Mouse (Mus musculus): ENCODE data around the gene Olr1. TPM values are rescaled to one million over a fixed set of nuclear protein-coding genes. Genes with fewer than 3 reads are reported as not detected.

Olr1 gene
- polyA plus RNA-seq, 1 experiment from 2014 or later: 0.17 TPM

- ATAC-seq (replicated peaks; ENCODE audit: low FRiP score): peak; percentile 53
- H3K27ac ChIP-seq: peak overlapping the region; percentile 87
- H3K9me3 ChIP-seq (replicated peaks): no peaks in the 10 kb centered on the region
- 29% methylated on average over 7 of the region's 7 CpGs for WGBS
- peaks cover 29% of the 10 kb centered on the region for H3K4me1 ChIP-seq
- peak overlapping the region; percentile 87 for H3K4me2 ChIP-seq
- peak overlapping the region; percentile 89 for H3K4me3 ChIP-seq (replicated peaks)
- H3K9ac ChIP-seq: 0 out of 2 replicates have a peak overlapping the region, but pooled peaks have one; percentile 76
- H3K36me3 ChIP-seq: 0 out of 2 replicates have a peak, but pooled peaks cover 4% of the 10 kb centered on the region
- no peaks in the 10 kb centered on the region for H3K27me3 ChIP-seq
Measured at GRCm38 (mm10) chr6:129532556-129532941, 25.6 kb upstream of the Olr1 start.

- no peak overlapping the region for H3K4me3 ChIP-seq (replicated peaks)
- no peaks in the 10 kb centered on the region for H3K27me3 ChIP-seq
- H3K36me3 ChIP-seq: no peaks in the 10 kb centered on the region
- no peak overlapping the region for H3K27ac ChIP-seq
- ATAC-seq (replicated peaks; ENCODE audit: low FRiP score): no peak
- no peak overlapping the region for H3K9ac ChIP-seq
- peaks cover 19% of the 10 kb centered on the region for H3K4me1 ChIP-seq
- H3K9me3 ChIP-seq (replicated peaks): no peaks in the 10 kb centered on the region
- no peak overlapping the region for H3K4me2 ChIP-seq
Measured at GRCm38 (mm10) chr6:129530261-129530660, 23.3 kb upstream of the Olr1 start.

GRCm38 (mm10) chr6:129529605-129530004 lies 22.6 kb upstream of the Olr1 start:
- no peak for ATAC-seq (replicated peaks; ENCODE audit: low FRiP score)
- WGBS: 66% methylated on average over 1 of the region's 1 CpGs
- H3K4me1 ChIP-seq: peaks cover 13% of the 10 kb centered on the region
- H3K27me3 ChIP-seq: no peaks in the 10 kb centered on the region
- H3K4me2 ChIP-seq: no peak overlapping the region
- no peak overlapping the region for H3K27ac ChIP-seq
- no peaks in the 10 kb centered on the region for H3K9me3 ChIP-seq (replicated peaks)
- H3K36me3 ChIP-seq: no peaks in the 10 kb centered on the region
- no peak overlapping the region for H3K9ac ChIP-seq
- H3K4me3 ChIP-seq (replicated peaks): no peak overlapping the region

GRCm38 (mm10) chr6:129527416-129527815 lies 20.5 kb upstream of the Olr1 start:
- Histone ChIP-seq H3K27ac (no peak overlapping the region), H3K9ac (no peak overlapping the region), H3K36me3 (no peaks in the 10 kb centered on the region), H3K4me2 (no peak overlapping the region), H3K9me3 (replicated peaks) (no peaks in the 10 kb centered on the region), H3K4me1 (peaks cover 2% of the 10 kb centered on the region; the same call in 1 of the 2 replicates), H3K4me3 (replicated peaks) (no peak overlapping the region), H3K27me3 (no peaks in the 10 kb centered on the region)
- no peak for ATAC-seq (replicated peaks; ENCODE audit: low FRiP score)
- WGBS: 77% methylated on average over 2 of the region's 2 CpGs

- ATAC-seq (replicated peaks; ENCODE audit: low FRiP score): no peak
Measured at GRCm38 (mm10) chr6:129526069-129526468, 19.1 kb upstream of the Olr1 start.

GRCm38 (mm10) chr6:129517752-129518408 lies 10.9 kb upstream of the Olr1 start:
- no peak overlapping the region for H3K4me2 ChIP-seq
- 51% methylated on average over 2 of the region's 2 CpGs for WGBS
- peak; percentile 88 for ATAC-seq (replicated peaks; ENCODE audit: low FRiP score)

More at GRCm38 (mm10) chr6:129526069-129526468, 19.1 kb upstream of the Olr1 start:
- Histone ChIP-seq H3K4me3 (replicated peaks) (no peak overlapping the region), H3K9me3 (replicated peaks) (no peaks in the 10 kb centered on the region), H3K4me1 (no peaks in the 10 kb centered on the region), H3K36me3 (no peaks in the 10 kb centered on the region), H3K27ac (no peak overlapping the region), H3K27me3 (no peaks in the 10 kb centered on the region), H3K4me2 (no peak overlapping the region), H3K9ac (no peak overlapping the region)

GRCm38 (mm10) chr6:129516388-129516787 lies 9.4 kb upstream of the Olr1 start:
- no peak overlapping the region for H3K4me2 ChIP-seq
- no peak overlapping the region for H3K4me3 ChIP-seq (replicated peaks)
- H3K27ac ChIP-seq: no peak overlapping the region

More at GRCm38 (mm10) chr6:129517752-129518408, 10.9 kb upstream of the Olr1 start:
- Histone ChIP-seq H3K27ac (no peak overlapping the region), H3K4me1 (peaks cover 14% of the 10 kb centered on the region), H3K36me3 (no peaks in the 10 kb centered on the region), H3K27me3 (no peaks in the 10 kb centered on the region), H3K4me3 (replicated peaks) (no peak overlapping the region), H3K9me3 (replicated peaks) (no peaks in the 10 kb centered on the region), H3K9ac (no peak overlapping the region)

GRCm38 (mm10) chr6:129515068-129515467 lies 8.1 kb upstream of the Olr1 start:
- peaks cover 35% of the 10 kb centered on the region for H3K4me1 ChIP-seq
- WGBS: 69% methylated on average over 3 of the region's 3 CpGs
- no peaks in the 10 kb centered on the region for H3K27me3 ChIP-seq
- ATAC-seq (replicated peaks; ENCODE audit: low FRiP score): no peak
- no peak overlapping the region for H3K27ac ChIP-seq
- no peak overlapping the region for H3K4me2 ChIP-seq
- no peaks in the 10 kb centered on the region for H3K36me3 ChIP-seq
- no peak overlapping the region for H3K4me3 ChIP-seq (replicated peaks)
- H3K9ac ChIP-seq: no peak overlapping the region
- no peaks in the 10 kb centered on the region for H3K9me3 ChIP-seq (replicated peaks)

More at GRCm38 (mm10) chr6:129516388-129516787, 9.4 kb upstream of the Olr1 start:
- ATAC-seq (replicated peaks; ENCODE audit: low FRiP score): no peak
- 85% methylated on average over 10 of the region's 10 CpGs for WGBS
- no peaks in the 10 kb centered on the region for H3K27me3 ChIP-seq
- peaks cover 25% of the 10 kb centered on the region for H3K4me1 ChIP-seq
- H3K36me3 ChIP-seq: no peaks in the 10 kb centered on the region
- H3K9me3 ChIP-seq (replicated peaks): no peaks in the 10 kb centered on the region
- no peak overlapping the region for H3K9ac ChIP-seq

- Histone ChIP-seq H3K4me3 (replicated peaks) (peak overlapping the region; percentile 4; the same call in 1 of the 2 replicates), H3K9ac (no peak overlapping the region), H3K27me3 (no peaks in the 10 kb centered on the region), H3K36me3 (no peaks in the 10 kb centered on the region), H3K4me2 (no peak overlapping the region), H3K27ac (no peak overlapping the region), H3K9me3 (replicated peaks) (no peaks in the 10 kb centered on the region), H3K4me1 (peaks cover 38% of the 10 kb centered on the region)
- no peak for ATAC-seq (replicated peaks; ENCODE audit: low FRiP score)
- WGBS: 65% methylated on average over 2 of the region's 2 CpGs
Measured at GRCm38 (mm10) chr6:129514376-129514775, 7.4 kb upstream of the Olr1 start.

- H3K4me1 ChIP-seq: peaks cover 38% of the 10 kb centered on the region
- peak overlapping the region; percentile 76 for H3K27ac ChIP-seq
- H3K36me3 ChIP-seq: no peaks in the 10 kb centered on the region
- 0 out of 2 replicates have a peak, but pooled peaks have one; percentile 31 for ATAC-seq (replicated peaks; ENCODE audit: low FRiP score)
- peak overlapping the region; percentile 26 for H3K4me3 ChIP-seq (replicated peaks)
- no peaks in the 10 kb centered on the region for H3K9me3 ChIP-seq (replicated peaks)
- 51% methylated on average over 1 of the region's 1 CpGs for WGBS
- no peak overlapping the region for H3K9ac ChIP-seq
- H3K27me3 ChIP-seq: no peaks in the 10 kb centered on the region
- H3K4me2 ChIP-seq: peak overlapping the region; percentile 24; the same call in 1 of the 2 replicates
Measured at GRCm38 (mm10) chr6:129513409-129513808, 6.4 kb upstream of the Olr1 start.

- H3K4me3 ChIP-seq (replicated peaks): peak overlapping the region; percentile 26
- peak overlapping the region; percentile 24; the same call in 1 of the 2 replicates for H3K4me2 ChIP-seq
- H3K9ac ChIP-seq: no peak overlapping the region
- H3K9me3 ChIP-seq (replicated peaks): no peaks in the 10 kb centered on the region
- no peak for ATAC-seq (replicated peaks; ENCODE audit: low FRiP score)
- H3K27ac ChIP-seq: peak overlapping the region; percentile 76
- H3K4me1 ChIP-seq: peaks cover 38% of the 10 kb centered on the region
- no peaks in the 10 kb centered on the region for H3K27me3 ChIP-seq
- no peaks in the 10 kb centered on the region for H3K36me3 ChIP-seq
- WGBS: 35% methylated on average over 8 of the region's 8 CpGs
Measured at GRCm38 (mm10) chr6:129512868-129513267, 5.9 kb upstream of the Olr1 start.

- Histone ChIP-seq H3K27ac (peak within 1 kb of the TSS; percentile 76), H3K4me2 (peak within 1 kb of the TSS; percentile 24; the same call in 1 of the 2 replicates), H3K9ac (no peak within 1 kb of the TSS), H3K4me1 (peaks cover 38% of the 10 kb centered on the region), H3K9me3 (replicated peaks) (no peaks in the 10 kb centered on the region), H3K4me3 (replicated peaks) (peak within 1 kb of the TSS; percentile 26), H3K27me3 (no peaks in the 10 kb centered on the region), H3K36me3 (no peaks in the 10 kb centered on the region)
- ATAC-seq (replicated peaks; ENCODE audit: low FRiP score): peak; percentile 40; the same call in 1 of the 2 replicates
- WGBS: 26% methylated on average over 3 of the region's 3 CpGs
Measured at GRCm38 (mm10) chr6:129512367-129512766, 5.4 kb upstream of the Olr1 start, which contains the start of gene Tmem52b. TSS of gene Tmem52b (plus strand) at chr6:129512555.
